Mouse (Mus musculus): Measurements from ENCODE around the gene Lrtm1.

GRCm38 (mm10) chr14:29009644-29010043 is 8.4 kb upstream of the Lrtm1 start:
- no peak for TF ChIP-seq CTCF (conservative IDR thresholded peaks at IDR 0.05; ENCODE audit: insufficient read depth, insufficient read length, low read depth, low read length)
- TF ChIP-seq POLR2A (IDR thresholded peaks at IDR 0.05; ENCODE audit: low read depth, low read length) = no peak
